Mouse (Mus musculus) cortical plate, adult 2 months (tissue): ENCODE measurements at regions not wholly inside any gene's neighbourhood (a gene's known extent, or its start where the extent isn't known, plus 50 kb on each side); places are given as distances from the start of the nearest gene placed in this dataset.

ENCODE experiments used
- CTCF ChIP-seq: fragments of 200-500 bp; IDR thresholded peaks from 2 replicates; pipeline ENCODE4 v1.5.1; 2011; ENCODE audit warnings: mild to moderate bottlenecking, control low read depth, low read length; ENCODE audit not compliant: insufficient read depth; ENCODE audit errors: extremely low read depth
- POLR2A ChIP-seq: fragments of 200-500 bp; IDR thresholded peaks from 2 replicates; pipeline ENCODE4 v1.6.1; 2011; ENCODE audit warnings: mild to moderate bottlenecking, low read length, control low read depth; ENCODE audit not compliant: insufficient read depth; ENCODE audit errors: extremely low read depth

DNA sequence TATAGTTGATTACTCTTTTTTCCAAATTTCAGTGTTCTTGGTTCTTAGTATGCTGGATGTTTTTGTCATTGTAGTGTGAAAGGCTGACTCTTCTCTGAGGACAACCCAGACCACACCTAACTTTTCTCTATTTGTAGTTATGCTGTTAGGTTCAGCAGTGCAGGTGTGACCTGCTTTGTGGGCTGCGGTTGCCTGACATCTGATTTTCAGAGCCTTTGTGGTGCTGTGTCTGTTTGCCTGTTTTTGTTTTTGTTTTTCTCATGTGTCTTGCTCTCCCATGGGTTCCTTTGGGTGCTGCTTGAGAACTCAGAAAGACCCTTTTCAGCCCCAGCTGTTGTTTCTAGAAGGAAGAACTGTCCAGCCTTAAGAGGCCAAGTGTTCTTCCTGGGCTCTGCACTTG is 52.0 kb upstream of the Trpm1 start:
- TF ChIP-seq POLR2A (no peak), CTCF (no peak)
